Mouse (Mus musculus): ENCODE data around the gene Hepacam2. TPM values are rescaled to one million over a fixed set of nuclear protein-coding genes. Genes with fewer than 3 reads are reported as not detected.

Gene Hepacam2
- polyA plus RNA-seq (2014; fragmentation: Illumina TruSeq; extraction: RNeasy Lipid Tissue Mini Kit (QIAGEN cat#74804); ENCODE audit: insufficient read depth, low read depth, low replicate concordance): 3.0 TPM

DNA sequence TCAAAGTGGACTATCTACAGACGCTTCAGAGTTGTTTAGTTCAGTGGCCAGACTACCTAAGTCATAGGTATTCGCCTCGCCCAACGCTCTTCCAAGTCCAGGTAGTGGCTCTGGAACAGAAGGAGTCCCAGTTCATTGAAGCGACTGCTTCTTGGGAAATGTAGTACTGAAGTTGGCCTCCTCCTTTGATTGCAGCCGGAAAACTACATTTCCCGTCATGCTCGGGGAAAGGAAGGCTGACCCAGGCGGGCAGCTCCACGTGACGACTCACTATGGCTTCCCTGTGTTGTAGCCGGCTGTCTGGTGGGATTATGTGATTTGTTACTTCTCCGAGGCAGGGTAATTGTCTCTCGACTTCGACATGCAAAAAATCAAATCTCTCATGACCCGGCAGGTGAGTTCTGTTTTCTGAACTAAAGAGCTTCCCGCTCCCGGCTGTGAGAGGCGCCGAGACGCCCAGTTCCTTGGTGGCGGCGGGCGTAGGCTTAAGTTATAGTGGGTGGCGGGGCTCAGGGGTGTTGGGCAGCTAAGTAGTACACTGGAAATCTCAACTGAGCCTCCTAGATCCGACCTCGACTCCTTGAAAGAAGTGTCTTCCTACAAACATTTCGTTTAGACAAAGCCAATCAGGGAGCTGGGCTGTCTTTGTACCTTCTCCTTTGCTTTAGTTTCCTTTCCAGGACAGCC is at the start of gene Hepacam2, which contains the start of gene Vps50:
Gene Hepacam2 (minus strand): TSS at position 137 of the 687 bp plus-strand sequence.
Gene Vps50 (plus strand): TSS at position 221 of the 687 bp plus-strand sequence.

Other genes starting within 250 kb of the Hepacam2 start
- 12.3 TPM for gene Samd9l, start 98.7 kb downstream of the Hepacam2 start, polyA plus RNA-seq (2014; fragmentation: Illumina TruSeq; extraction: RNeasy Lipid Tissue Mini Kit (QIAGEN cat#74804); ENCODE audit: insufficient read depth, low read depth, low replicate concordance)
- 11.7 TPM for gene Vps50, start 84 bp upstream of the Hepacam2 start, polyA plus RNA-seq (2014; fragmentation: Illumina TruSeq; extraction: RNeasy Lipid Tissue Mini Kit (QIAGEN cat#74804); ENCODE audit: insufficient read depth, low read depth, low replicate concordance)